Mouse (Mus musculus): ENCODE measurements at regions not wholly inside any gene's neighbourhood (a gene's known extent, or its start where the extent isn't known, plus 50 kb on each side); places are given as distances from the start of the nearest gene placed in this dataset.

- ATAC-seq: no peak
- Histone ChIP-seq H3K27me3 (replicated peaks; ENCODE audit: control insufficient read depth, insufficient read depth, low read length) (no peaks in the 10 kb centered on the region), H3K4me1 (ENCODE audit: control insufficient read depth, insufficient read depth, low read length) (no peaks in the 10 kb centered on the region), H3K27ac (ENCODE audit: low read depth, low read length) (no peak overlapping the region), H3K9ac (ENCODE audit: low read length) (no peak overlapping the region), H3K36me3 (ENCODE audit: control insufficient read depth, insufficient read depth, low read length) (no peaks in the 10 kb centered on the region), H3K4me2 (ENCODE audit: low read length) (no peak overlapping the region), H3K9me3 (replicated peaks; ENCODE audit: control insufficient read depth, low read length) (no peaks in the 10 kb centered on the region), H3K4me3 (ENCODE audit: low read depth, low read length) (no peak overlapping the region)
- 67% methylated on average over 5 of the region's 5 CpGs for WGBS
- no peak for DNase-seq (ENCODE audit: low spot score)
These were observed 69.8 kb downstream of the Phlda1 start for GRCm38 (mm10) chr10:111575926-111576325.

GRCm38 (mm10) chr10:111576395-111577069 is 70.4 kb downstream of the Phlda1 start:
- Histone ChIP-seq H3K4me3 (ENCODE audit: low read depth, low read length) (no peak overlapping the region), H3K4me1 (ENCODE audit: control insufficient read depth, insufficient read depth, low read length) (no peaks in the 10 kb centered on the region), H3K9ac (ENCODE audit: low read length) (no peak overlapping the region), H3K27me3 (replicated peaks; ENCODE audit: control insufficient read depth, insufficient read depth, low read length) (no peaks in the 10 kb centered on the region), H3K36me3 (ENCODE audit: control insufficient read depth, insufficient read depth, low read length) (no peaks in the 10 kb centered on the region), H3K27ac (ENCODE audit: low read depth, low read length) (no peak overlapping the region), H3K9me3 (replicated peaks; ENCODE audit: control insufficient read depth, low read length) (no peaks in the 10 kb centered on the region), H3K4me2 (ENCODE audit: low read length) (no peak overlapping the region)
- DNase-seq (ENCODE audit: low spot score) (no peak), ATAC-seq (no peak)
- WGBS: 89% methylated on average over 10 of the region's 10 CpGs

GRCm38 (mm10) chr10:111578536-111578935 is 72.5 kb downstream of the Phlda1 start:
- no peaks in the 10 kb centered on the region for H3K9me3 ChIP-seq (replicated peaks; ENCODE audit: control insufficient read depth, low read length)
- ATAC-seq: no peak
- H3K4me1 ChIP-seq (ENCODE audit: control insufficient read depth, insufficient read depth, low read length): no peaks in the 10 kb centered on the region
- no peak for DNase-seq (ENCODE audit: low spot score)
- 92% methylated on average over 5 of the region's 5 CpGs for WGBS
- no peak overlapping the region for H3K4me2 ChIP-seq (ENCODE audit: low read length)
- no peaks in the 10 kb centered on the region for H3K27me3 ChIP-seq (replicated peaks; ENCODE audit: control insufficient read depth, insufficient read depth, low read length)
- no peaks in the 10 kb centered on the region for H3K36me3 ChIP-seq (ENCODE audit: control insufficient read depth, insufficient read depth, low read length)
- H3K4me3 ChIP-seq (ENCODE audit: low read depth, low read length): no peak overlapping the region
- no peak overlapping the region for H3K27ac ChIP-seq (ENCODE audit: low read depth, low read length)
- no peak overlapping the region for H3K9ac ChIP-seq (ENCODE audit: low read length)

- no peaks in the 10 kb centered on the region for H3K36me3 ChIP-seq (ENCODE audit: control insufficient read depth, insufficient read depth, low read length)
- DNase-seq (ENCODE audit: low spot score) (no peak), ATAC-seq (no peak)
- H3K27me3 ChIP-seq (replicated peaks; ENCODE audit: control insufficient read depth, insufficient read depth, low read length): no peaks in the 10 kb centered on the region
- 73% methylated on average over 2 of the region's 2 CpGs for WGBS
- no peak overlapping the region for H3K4me3 ChIP-seq (ENCODE audit: low read depth, low read length)
- no peaks in the 10 kb centered on the region for H3K9me3 ChIP-seq (replicated peaks; ENCODE audit: control insufficient read depth, low read length)
- H3K4me1 ChIP-seq (ENCODE audit: control insufficient read depth, insufficient read depth, low read length): no peaks in the 10 kb centered on the region
- H3K27ac ChIP-seq (ENCODE audit: low read depth, low read length): no peak overlapping the region
- no peak overlapping the region for H3K4me2 ChIP-seq (ENCODE audit: low read length)
- no peak overlapping the region for H3K9ac ChIP-seq (ENCODE audit: low read length)
These were observed 73.4 kb downstream of the Phlda1 start for GRCm38 (mm10) chr10:111579481-111579880.

GRCm38 (mm10) chr10:111580401-111581100 is 74.5 kb downstream of the Phlda1 start:
- no peak overlapping the region for H3K27ac ChIP-seq (ENCODE audit: low read depth, low read length)
- 89% methylated on average over 11 of the region's 11 CpGs for WGBS
- no peaks in the 10 kb centered on the region for H3K27me3 ChIP-seq (replicated peaks; ENCODE audit: control insufficient read depth, insufficient read depth, low read length)
- no peak for ATAC-seq
- H3K9me3 ChIP-seq (replicated peaks; ENCODE audit: control insufficient read depth, low read length): no peaks in the 10 kb centered on the region
- no peak for DNase-seq (ENCODE audit: low spot score)
- H3K36me3 ChIP-seq (ENCODE audit: control insufficient read depth, insufficient read depth, low read length): no peaks in the 10 kb centered on the region
- H3K4me1 ChIP-seq (ENCODE audit: control insufficient read depth, insufficient read depth, low read length): no peaks in the 10 kb centered on the region
- no peak overlapping the region for H3K4me3 ChIP-seq (ENCODE audit: low read depth, low read length)
- H3K4me2 ChIP-seq (ENCODE audit: low read length): no peak overlapping the region
- H3K9ac ChIP-seq (ENCODE audit: low read length): no peak overlapping the region

- H3K4me2 ChIP-seq (ENCODE audit: low read length): no peak overlapping the region
These were observed 75.8 kb downstream of the Phlda1 start for GRCm38 (mm10) chr10:111581847-111582246.

GRCm38 (mm10) chr10:111582321-111583123 is 76.4 kb downstream of the Phlda1 start:
- Histone ChIP-seq H3K9ac (ENCODE audit: low read length) (no peak overlapping the region), H3K9me3 (replicated peaks; ENCODE audit: control insufficient read depth, low read length) (no peaks in the 10 kb centered on the region), H3K4me2 (ENCODE audit: low read length) (no peak overlapping the region), H3K27ac (ENCODE audit: low read depth, low read length) (no peak overlapping the region), H3K4me3 (ENCODE audit: low read depth, low read length) (no peak overlapping the region), H3K4me1 (ENCODE audit: control insufficient read depth, insufficient read depth, low read length) (no peaks in the 10 kb centered on the region), H3K27me3 (replicated peaks; ENCODE audit: control insufficient read depth, insufficient read depth, low read length) (no peaks in the 10 kb centered on the region), H3K36me3 (ENCODE audit: control insufficient read depth, insufficient read depth, low read length) (no peaks in the 10 kb centered on the region)
- 88% methylated on average over 14 of the region's 14 CpGs for WGBS
- DNase-seq (ENCODE audit: low spot score) (no peak), ATAC-seq (no peak)

More at GRCm38 (mm10) chr10:111581847-111582246, 75.8 kb downstream of the Phlda1 start:
- Histone ChIP-seq H3K4me1 (ENCODE audit: control insufficient read depth, insufficient read depth, low read length) (no peaks in the 10 kb centered on the region), H3K4me3 (ENCODE audit: low read depth, low read length) (no peak overlapping the region), H3K27me3 (replicated peaks; ENCODE audit: control insufficient read depth, insufficient read depth, low read length) (no peaks in the 10 kb centered on the region), H3K27ac (ENCODE audit: low read depth, low read length) (no peak overlapping the region), H3K9me3 (replicated peaks; ENCODE audit: control insufficient read depth, low read length) (no peaks in the 10 kb centered on the region), H3K9ac (ENCODE audit: low read length) (no peak overlapping the region), H3K36me3 (ENCODE audit: control insufficient read depth, insufficient read depth, low read length) (no peaks in the 10 kb centered on the region)
- DNase-seq (ENCODE audit: low spot score): no peak
- no peak for ATAC-seq
- WGBS: 98% methylated on average over 3 of the region's 3 CpGs

- ATAC-seq (no peak), DNase-seq (ENCODE audit: low spot score) (no peak)
- Histone ChIP-seq H3K9me3 (replicated peaks; ENCODE audit: control insufficient read depth, low read length) (no peaks in the 10 kb centered on the region), H3K27ac (ENCODE audit: low read depth, low read length) (no peak overlapping the region), H3K36me3 (ENCODE audit: control insufficient read depth, insufficient read depth, low read length) (no peaks in the 10 kb centered on the region), H3K4me2 (ENCODE audit: low read length) (no peak overlapping the region), H3K4me3 (ENCODE audit: low read depth, low read length) (no peak overlapping the region), H3K4me1 (ENCODE audit: control insufficient read depth, insufficient read depth, low read length) (no peaks in the 10 kb centered on the region), H3K27me3 (replicated peaks; ENCODE audit: control insufficient read depth, insufficient read depth, low read length) (no peaks in the 10 kb centered on the region), H3K9ac (ENCODE audit: low read length) (no peak overlapping the region)
- WGBS: 95% methylated on average over 20 of the region's 20 CpGs
These were observed 77.1 kb downstream of the Phlda1 start for GRCm38 (mm10) chr10:111583124-111583743.

All from forebrain, embryonic 14.5 days (tissue).